Mouse (Mus musculus) frontal cortex, postnatal 10 days (tissue): ENCODE measurements around the gene Nbeal1.

Source experiments
- DNase-seq, 2 experiments: peaks; one replicate each; pipeline ENCODE4 v3.0.0; 2022; ENCODE audit warnings: low spot score in 2 of 2, mixed read lengths in 1 of 2

Nbeal1 gene

DNA sequence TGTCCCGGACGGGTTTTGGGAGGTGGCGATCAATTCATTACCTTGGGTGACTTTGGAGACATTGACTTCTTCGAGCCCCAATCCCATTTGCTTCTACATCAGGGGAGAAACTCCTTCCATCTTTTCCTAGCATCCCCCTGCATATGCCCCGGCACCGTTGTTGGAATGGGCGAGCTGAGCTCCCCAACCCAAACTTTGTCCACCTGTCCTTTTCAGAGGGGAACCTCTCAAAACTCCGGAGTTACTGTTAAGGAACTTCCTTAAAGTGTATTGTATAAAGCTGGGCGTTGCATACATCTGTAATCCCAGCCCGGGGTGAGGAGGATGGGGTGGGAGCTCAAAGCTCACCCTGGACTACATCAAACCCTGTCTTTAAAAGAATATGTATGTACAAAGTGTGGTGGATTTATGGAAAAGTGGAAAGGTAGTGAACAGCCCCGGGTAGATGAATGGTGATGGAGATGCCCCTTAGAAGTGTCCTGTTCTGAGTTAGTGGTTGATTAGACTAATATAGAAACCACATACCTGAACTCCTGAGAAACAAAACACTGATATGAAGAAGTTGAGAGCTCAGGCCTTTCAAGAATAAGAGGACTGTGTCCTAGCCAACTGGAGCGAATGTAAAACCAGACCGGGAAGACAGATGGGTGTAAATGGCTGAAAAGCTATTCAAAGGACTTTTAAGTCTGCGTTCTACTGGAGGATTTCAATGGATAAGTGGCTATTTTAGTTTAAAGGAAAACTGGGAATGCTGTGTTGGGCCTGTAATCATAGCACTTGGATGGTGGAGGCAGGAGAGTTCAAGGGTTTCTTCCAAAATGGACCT lies 163.4 kb downstream of the Nbeal1 start:
- DNase-seq, result no peak

DNA sequence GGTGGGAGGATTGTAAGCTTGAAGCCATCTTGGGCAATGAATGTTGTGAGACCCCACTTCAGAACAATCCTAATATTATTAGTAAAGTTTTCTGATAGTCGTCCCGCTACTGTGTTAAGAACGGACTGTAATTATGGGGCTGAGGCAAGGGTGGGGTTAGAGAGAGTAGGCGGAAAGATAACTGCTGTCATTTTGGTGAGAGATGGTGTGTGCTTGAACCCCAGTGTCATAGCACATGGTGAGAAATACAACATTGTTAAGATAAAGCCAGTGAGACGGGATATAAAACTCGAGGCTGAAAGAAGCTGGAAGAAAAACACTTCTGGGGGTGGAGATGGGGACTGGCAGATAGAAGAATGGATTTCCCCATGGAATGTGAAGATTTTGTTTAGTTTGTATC lies 164.3 kb downstream of the Nbeal1 start:
- DNase-seq, result no peak

DNA sequence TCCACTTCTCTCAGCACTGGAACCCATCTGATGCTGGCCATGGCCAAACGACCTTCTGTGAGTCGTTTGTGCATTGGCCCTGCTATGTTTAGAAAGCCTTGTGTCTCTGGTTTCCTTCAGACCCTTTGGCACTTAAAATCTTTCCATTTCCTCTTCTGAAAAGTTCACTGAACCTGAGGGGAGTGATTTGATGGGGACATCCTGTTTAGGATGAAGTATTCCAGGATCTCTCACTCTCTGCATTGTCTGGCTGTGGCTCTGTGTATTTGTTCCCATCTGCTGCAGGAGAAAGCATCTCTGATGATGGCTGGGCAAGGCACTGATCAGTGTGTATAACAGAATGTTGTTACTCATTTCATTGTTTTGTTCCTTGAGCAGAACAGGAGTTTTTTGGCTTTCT lies 165.3 kb downstream of the Nbeal1 start:
- no peak for DNase-seq

DNA sequence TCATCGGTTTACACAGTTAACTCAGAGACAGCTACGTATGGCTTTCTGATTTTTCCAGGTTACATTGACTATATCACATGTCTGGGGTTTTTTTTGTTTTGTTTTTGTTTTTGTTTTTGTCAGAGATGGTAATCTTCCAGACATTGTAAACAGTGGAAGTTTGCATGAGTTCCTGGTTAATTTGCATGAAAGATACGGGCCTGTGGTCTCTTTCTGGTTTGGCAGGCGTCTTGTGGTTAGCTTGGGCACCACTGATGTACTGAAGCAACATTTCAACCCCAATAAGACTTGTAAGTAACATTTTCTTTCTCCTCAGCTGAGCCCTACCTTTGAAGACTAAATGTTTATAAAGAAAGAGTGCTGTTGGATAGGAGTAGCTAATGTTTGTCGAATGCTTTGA lies 172.4 kb downstream of the Nbeal1 start:
- DNase-seq, result no peak

DNA sequence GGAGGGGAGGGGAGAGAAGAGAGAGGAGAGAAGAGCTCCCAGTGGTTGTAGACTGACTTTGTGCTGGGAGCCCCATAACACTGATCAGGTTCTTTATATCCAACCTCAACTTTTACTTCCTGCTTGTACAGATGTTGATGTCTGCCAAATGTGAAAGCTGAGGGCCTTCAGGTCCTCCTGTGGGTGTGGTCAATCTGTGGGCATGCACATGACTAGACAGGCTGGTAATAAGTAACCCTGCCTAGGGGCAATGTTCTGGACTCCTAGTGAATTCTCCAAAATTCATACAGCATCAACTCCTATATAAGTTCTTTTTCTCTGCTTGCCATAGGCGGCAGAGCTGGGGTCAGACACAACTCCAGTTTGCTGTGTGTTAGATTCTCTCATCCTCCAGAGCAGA lies 181.2 kb downstream of the Nbeal1 start:
- DNase-seq, result no peak

DNA sequence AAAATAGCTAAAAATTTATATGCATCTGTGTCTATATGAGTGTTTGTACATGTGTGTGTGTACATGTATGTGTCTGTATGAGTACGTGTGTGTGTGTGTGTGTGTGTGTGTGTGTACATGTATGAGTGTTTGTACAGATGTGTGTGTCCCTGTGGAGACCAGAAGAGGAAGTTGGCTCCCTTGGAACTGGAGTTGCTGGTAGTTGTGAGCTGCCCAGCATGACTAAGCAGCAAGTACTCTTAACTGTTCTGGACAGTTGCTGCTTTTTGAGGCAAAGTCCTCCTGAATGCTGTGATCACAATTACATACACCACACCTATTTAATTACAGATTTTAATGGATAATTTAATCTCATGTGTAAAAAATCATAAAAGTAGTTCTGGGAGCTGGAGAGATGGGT lies 196.2 kb downstream of the Nbeal1 start:
- no peak for DNase-seq

DNA sequence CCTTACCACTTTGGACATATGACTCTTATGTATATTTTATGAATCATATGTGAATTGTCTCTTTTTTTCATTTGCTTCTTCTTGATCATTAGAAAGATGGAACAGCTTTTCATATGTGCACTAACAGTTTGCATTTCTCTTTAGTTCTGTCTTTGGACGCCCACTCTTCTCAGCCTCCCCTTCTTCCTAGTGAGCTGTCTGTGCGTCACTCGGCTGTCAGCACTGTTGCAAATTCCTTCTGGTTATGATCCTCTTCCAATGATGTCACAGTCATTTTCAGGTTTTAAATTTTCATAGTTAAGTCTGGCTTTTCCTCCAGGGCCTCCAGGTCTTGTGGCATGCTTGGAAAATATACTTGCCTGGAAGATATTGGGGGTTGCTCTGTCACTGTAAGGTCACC lies 201.5 kb downstream of the Nbeal1 start:
- DNase-seq, result no peak
